Mouse (Mus musculus): ENCODE data around the gene Ctsd. TPM values are rescaled to one million over a fixed set of nuclear protein-coding genes. Genes with fewer than 3 reads are reported as not detected.

The Ctsd gene
- 176 and 189 TPM in 2 replicates for polyA plus RNA-seq (2014; fragmentation: Nextera tagmentation; extraction: Ambion mirVana)

DNA sequence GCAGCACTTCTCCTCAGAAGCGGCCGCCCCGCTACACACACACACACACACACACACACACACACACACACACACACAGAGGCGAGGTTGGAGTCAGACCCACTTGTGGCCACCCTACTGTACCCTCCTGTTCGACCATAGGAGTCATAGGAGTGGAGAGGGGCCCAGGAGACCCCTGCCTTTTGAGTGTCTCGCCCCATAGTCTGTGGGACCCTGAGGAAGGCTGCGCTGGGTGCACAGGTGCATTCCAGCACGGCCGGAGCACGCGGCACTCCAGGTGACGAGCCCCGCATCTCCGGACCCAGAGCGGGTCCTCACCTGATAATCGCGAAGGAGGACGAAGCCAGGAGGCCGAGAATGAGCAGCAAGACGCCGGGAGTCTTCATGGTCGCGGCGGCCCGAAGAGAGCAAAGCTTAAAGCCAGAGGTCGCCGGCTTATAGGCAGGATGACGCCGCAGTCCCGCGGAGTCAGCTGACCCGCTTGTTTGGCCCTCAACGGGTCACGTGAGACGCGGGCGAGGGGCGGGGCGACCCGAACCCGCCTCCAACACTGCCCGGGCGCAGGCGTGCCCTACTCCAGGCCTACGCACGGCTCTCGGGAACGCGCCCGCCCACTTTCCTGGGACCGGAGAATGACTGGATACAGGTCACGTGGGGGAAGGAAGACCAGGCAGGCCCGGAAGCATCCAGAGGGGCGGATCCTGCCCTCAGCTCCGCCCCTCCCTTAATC is at the start of gene Ctsd:
Gene Ctsd, minus strand, starts transcription at position 620 of the 730 bp plus-strand sequence.
- Histone ChIP-seq H3K36me3 (ENCODE audit: control insufficient read depth, insufficient read depth, low read length) (no peaks in the 10 kb centered on the region), H3K27ac (ENCODE audit: low read depth, low read length) (0 out of 2 replicates have a peak within 1 kb of the TSS, but pooled peaks have one; percentile 4), H3K9ac (ENCODE audit: low read length) (peak within 1 kb of the TSS; percentile 75), H3K4me1 (ENCODE audit: control insufficient read depth, insufficient read depth, low read length) (peaks cover 8% of the 10 kb centered on the region; the same call in 1 of the 2 replicates), H3K27me3 (ENCODE audit: control insufficient read depth, insufficient read depth, low read length) (no peaks in the 10 kb centered on the region), H3K4me3 (ENCODE audit: low read depth, low read length) (peak within 1 kb of the TSS; percentile 68), H3K4me2 (ENCODE audit: low read depth) (peak within 1 kb of the TSS; percentile 87), H3K9me3 (ENCODE audit: control insufficient read depth, low read length) (no peaks in the 10 kb centered on the region)
- DNase-seq (ENCODE audit: low spot score) (peak; percentile 99), ATAC-seq (ENCODE audit: insufficient read depth, low FRiP score, low TSS enrichment) (peak; percentile 97)
- WGBS: under 1% methylated on average over 55 of the region's 55 CpGs

- no peak for ATAC-seq (ENCODE audit: insufficient read depth, low FRiP score, low TSS enrichment)
- H3K27me3 ChIP-seq (ENCODE audit: control insufficient read depth, insufficient read depth, low read length): no peaks in the 10 kb centered on the region
These were observed 49.5 kb upstream of the Ctsd start for GRCm38 (mm10) chr7:142437324-142437723.

DNA sequence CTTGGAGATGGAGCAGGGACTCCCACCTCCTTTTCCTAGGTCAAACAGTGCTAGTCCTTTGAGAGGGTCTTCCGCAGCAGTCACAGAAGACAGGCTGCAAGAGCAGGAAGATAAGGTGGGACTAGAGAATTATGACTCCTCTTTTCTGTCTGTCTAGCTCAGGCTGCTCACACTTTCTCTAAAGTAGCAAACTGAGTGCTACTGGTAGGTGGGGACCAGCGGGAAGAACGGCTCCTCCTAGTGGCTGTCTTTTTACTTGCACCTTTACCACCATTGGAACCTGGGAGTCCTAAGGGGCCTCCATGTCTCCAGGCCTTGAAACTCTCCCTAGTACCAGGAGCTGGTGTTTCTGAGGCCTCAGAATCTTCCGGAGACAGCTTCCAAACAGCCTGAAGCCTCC is 47.7 kb upstream of the Ctsd start:
- ATAC-seq (ENCODE audit: insufficient read depth, low FRiP score, low TSS enrichment) (no peak), DNase-seq (ENCODE audit: low spot score) (peak; percentile 71)
- Histone ChIP-seq H3K4me2 (ENCODE audit: low read depth) (no peak overlapping the region), H3K27me3 (ENCODE audit: control insufficient read depth, insufficient read depth, low read length) (no peaks in the 10 kb centered on the region), H3K4me3 (ENCODE audit: low read depth, low read length) (no peak overlapping the region), H3K9me3 (ENCODE audit: control insufficient read depth, low read length) (no peaks in the 10 kb centered on the region), H3K4me1 (ENCODE audit: control insufficient read depth, insufficient read depth, low read length) (no peaks in the 10 kb centered on the region), H3K9ac (ENCODE audit: low read length) (no peak overlapping the region), H3K36me3 (ENCODE audit: control insufficient read depth, insufficient read depth, low read length) (no peaks in the 10 kb centered on the region), H3K27ac (ENCODE audit: low read depth, low read length) (no peak overlapping the region)
- WGBS: 26% methylated on average over 4 of the region's 4 CpGs

More at GRCm38 (mm10) chr7:142437324-142437723, 49.5 kb upstream of the Ctsd start:
- Histone ChIP-seq H3K4me1 (ENCODE audit: control insufficient read depth, insufficient read depth, low read length) (no peaks in the 10 kb centered on the region), H3K4me2 (ENCODE audit: low read depth) (no peak overlapping the region), H3K9me3 (ENCODE audit: control insufficient read depth, low read length) (no peaks in the 10 kb centered on the region), H3K4me3 (ENCODE audit: low read depth, low read length) (no peak overlapping the region), H3K27ac (ENCODE audit: low read depth, low read length) (no peak overlapping the region), H3K36me3 (ENCODE audit: control insufficient read depth, insufficient read depth, low read length) (no peaks in the 10 kb centered on the region), H3K9ac (ENCODE audit: low read length) (no peak overlapping the region)
- WGBS: 86% methylated on average over 5 of the region's 5 CpGs
- no peak for DNase-seq (ENCODE audit: low spot score)

DNA sequence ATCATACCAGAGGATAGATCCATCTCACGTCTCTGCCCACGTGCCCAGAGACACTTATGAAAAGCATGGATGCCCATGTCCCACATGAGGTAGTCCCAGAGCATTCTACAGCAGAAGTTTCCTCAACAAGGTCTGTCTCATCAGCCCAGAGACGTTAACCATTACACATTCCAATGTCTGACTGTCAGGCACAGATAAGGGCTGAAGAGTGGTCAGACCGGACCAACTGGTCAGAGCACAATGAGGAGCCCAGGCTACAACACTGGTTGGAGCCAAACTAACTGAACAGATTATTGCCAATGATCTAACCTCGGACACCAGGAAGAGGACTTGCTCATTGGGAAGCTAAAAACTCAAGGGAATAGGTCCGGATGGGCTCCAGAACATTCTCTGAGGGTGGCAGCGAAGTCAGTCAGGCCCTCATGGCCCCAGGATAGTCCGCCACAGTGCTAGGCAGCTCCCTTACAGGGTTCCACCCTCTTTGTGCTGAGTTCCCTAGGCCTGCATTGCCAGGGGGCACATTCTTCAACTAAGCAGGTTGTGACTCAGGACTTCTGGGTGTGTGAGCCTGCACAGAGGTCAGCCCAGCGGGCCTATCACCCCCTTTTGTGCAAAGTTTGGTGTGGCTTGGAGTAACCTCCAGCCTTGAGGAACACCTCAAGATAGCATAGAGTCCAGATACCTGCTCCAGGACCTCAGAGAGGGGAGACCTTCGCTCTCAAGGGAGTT is 46.5 kb upstream of the Ctsd start, which contains the start of gene Syt8:
Gene Syt8, plus strand, starts transcription at position 714 of the 729 bp plus-strand sequence.
- Histone ChIP-seq H3K4me3 (ENCODE audit: low read depth, low read length) (no peak within 1 kb of the TSS), H3K36me3 (ENCODE audit: control insufficient read depth, insufficient read depth, low read length) (no peaks in the 10 kb centered on the region), H3K27me3 (ENCODE audit: control insufficient read depth, insufficient read depth, low read length) (no peaks in the 10 kb centered on the region), H3K4me2 (ENCODE audit: low read depth) (no peak within 1 kb of the TSS), H3K27ac (ENCODE audit: low read depth, low read length) (0 out of 2 replicates have a peak within 1 kb of the TSS, but pooled peaks have one; percentile 14), H3K4me1 (ENCODE audit: control insufficient read depth, insufficient read depth, low read length) (no peaks in the 10 kb centered on the region), H3K9me3 (ENCODE audit: control insufficient read depth, low read length) (no peaks in the 10 kb centered on the region), H3K9ac (ENCODE audit: low read length) (peak within 1 kb of the TSS; percentile 29; the same call in 1 of the 2 replicates)
- 86% methylated on average over 10 of the region's 10 CpGs for whole genome bisulfite sequencing
- ATAC-seq (ENCODE audit: insufficient read depth, low FRiP score, low TSS enrichment): no peak
- DNase-seq (ENCODE audit: low spot score): no peak

DNA sequence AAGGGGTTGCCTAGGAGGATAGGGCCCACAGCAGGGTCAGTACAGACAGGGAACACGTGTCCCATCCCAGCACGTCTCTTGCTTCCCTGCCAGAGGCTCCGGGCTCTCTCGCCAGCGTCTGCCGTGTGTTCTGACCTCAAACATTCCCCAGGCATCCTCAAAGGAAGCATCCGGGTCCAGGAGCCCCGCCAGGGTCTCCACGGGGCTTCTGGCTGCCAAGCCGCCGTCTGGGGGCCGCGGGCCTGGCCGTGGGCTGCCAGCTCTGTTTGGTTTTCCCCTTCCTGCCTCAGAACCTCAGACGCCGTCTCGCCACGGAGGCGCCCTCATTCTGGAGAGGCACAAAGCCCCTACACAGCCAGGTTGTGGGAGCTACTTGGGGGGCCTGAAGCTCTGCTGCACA is 45.8 kb upstream of the Ctsd start:
- 0 out of 2 replicates have a peak overlapping the region, but pooled peaks have one; percentile 14 for H3K27ac ChIP-seq (ENCODE audit: low read depth, low read length)
- ATAC-seq (ENCODE audit: insufficient read depth, low FRiP score, low TSS enrichment): no peak
- H3K36me3 ChIP-seq (ENCODE audit: control insufficient read depth, insufficient read depth, low read length): no peaks in the 10 kb centered on the region
- peak overlapping the region; percentile 29; the same call in 1 of the 2 replicates for H3K9ac ChIP-seq (ENCODE audit: low read length)
- no peak overlapping the region for H3K4me2 ChIP-seq (ENCODE audit: low read depth)
- DNase-seq (ENCODE audit: low spot score): no peak
- H3K4me3 ChIP-seq (ENCODE audit: low read depth, low read length): no peak overlapping the region
- 49% methylated on average over 18 of the region's 19 CpGs for WGBS
- H3K4me1 ChIP-seq (ENCODE audit: control insufficient read depth, insufficient read depth, low read length): no peaks in the 10 kb centered on the region
- no peaks in the 10 kb centered on the region for H3K27me3 ChIP-seq (ENCODE audit: control insufficient read depth, insufficient read depth, low read length)
- no peaks in the 10 kb centered on the region for H3K9me3 ChIP-seq (ENCODE audit: control insufficient read depth, low read length)

DNA sequence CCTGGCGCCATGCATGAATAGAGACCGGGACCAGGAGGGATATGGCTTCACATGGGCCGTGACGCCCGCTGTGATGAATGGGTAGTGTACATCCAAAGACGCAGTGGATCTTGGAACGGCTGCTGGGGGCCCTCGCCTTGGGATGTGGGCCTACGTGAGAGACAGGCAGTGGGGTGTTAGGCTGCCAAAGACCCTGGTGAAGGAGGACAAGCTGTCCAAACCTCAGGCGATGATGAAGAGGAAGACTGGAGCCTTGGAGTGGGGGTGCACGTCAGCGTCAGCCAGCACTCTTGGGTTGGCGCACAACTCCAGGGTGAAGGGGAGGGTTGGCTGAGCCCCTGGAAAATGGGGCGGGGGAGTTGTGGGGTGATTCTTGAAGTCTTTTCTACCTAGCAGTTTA is 43.3 kb upstream of the Ctsd start:
- H3K4me2 ChIP-seq (ENCODE audit: low read depth): no peak overlapping the region
- no peaks in the 10 kb centered on the region for H3K4me1 ChIP-seq (ENCODE audit: control insufficient read depth, insufficient read depth, low read length)
- no peak overlapping the region for H3K27ac ChIP-seq (ENCODE audit: low read depth, low read length)
- ATAC-seq (ENCODE audit: insufficient read depth, low FRiP score, low TSS enrichment) (no peak), DNase-seq (ENCODE audit: low spot score) (no peak)
- no peak overlapping the region for H3K9ac ChIP-seq (ENCODE audit: low read length)
- no peak overlapping the region for H3K4me3 ChIP-seq (ENCODE audit: low read depth, low read length)
- no peaks in the 10 kb centered on the region for H3K9me3 ChIP-seq (ENCODE audit: control insufficient read depth, low read length)
- WGBS: 89% methylated on average over 14 of the region's 14 CpGs
- no peaks in the 10 kb centered on the region for H3K36me3 ChIP-seq (ENCODE audit: control insufficient read depth, insufficient read depth, low read length)
- H3K27me3 ChIP-seq (ENCODE audit: control insufficient read depth, insufficient read depth, low read length): no peaks in the 10 kb centered on the region

DNA sequence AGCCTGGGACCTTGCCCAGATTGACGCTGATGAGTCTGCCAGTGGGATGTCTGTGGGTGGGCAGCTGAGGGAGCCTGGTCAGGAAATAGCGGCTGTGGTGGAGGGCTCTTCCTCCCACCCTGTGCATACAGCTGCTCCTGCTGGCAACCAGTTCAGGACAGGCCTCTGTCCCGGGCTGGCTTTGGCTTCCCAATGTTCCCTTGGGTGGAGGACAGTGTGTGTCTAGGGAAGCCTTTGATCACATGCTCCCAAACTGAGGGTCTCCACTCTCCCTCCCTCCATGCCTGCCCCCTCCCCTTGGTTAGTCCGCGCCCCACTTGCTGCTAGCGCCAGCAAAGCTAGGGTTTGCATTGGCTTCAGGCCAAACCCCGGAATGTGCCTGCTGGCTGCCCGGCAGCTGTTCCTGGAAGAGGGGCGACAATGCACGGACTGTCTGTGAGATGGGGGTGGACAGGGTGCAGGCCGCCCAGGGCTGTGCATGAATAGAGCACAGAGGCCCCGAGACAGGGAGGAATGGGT is 42.4 kb upstream of the Ctsd start:
- Histone ChIP-seq H3K9ac (ENCODE audit: low read length) (no peak overlapping the region), H3K4me3 (ENCODE audit: low read depth, low read length) (no peak overlapping the region), H3K4me1 (ENCODE audit: control insufficient read depth, insufficient read depth, low read length) (no peaks in the 10 kb centered on the region), H3K9me3 (ENCODE audit: control insufficient read depth, low read length) (no peaks in the 10 kb centered on the region), H3K36me3 (ENCODE audit: control insufficient read depth, insufficient read depth, low read length) (no peaks in the 10 kb centered on the region), H3K27me3 (ENCODE audit: control insufficient read depth, insufficient read depth, low read length) (no peaks in the 10 kb centered on the region), H3K4me2 (ENCODE audit: low read depth) (no peak overlapping the region), H3K27ac (ENCODE audit: low read depth, low read length) (no peak overlapping the region)
- 69% methylated on average over 12 of the region's 12 CpGs for WGBS
- DNase-seq (ENCODE audit: low spot score) (peak; percentile 52), ATAC-seq (ENCODE audit: insufficient read depth, low FRiP score, low TSS enrichment) (no peak)

DNA sequence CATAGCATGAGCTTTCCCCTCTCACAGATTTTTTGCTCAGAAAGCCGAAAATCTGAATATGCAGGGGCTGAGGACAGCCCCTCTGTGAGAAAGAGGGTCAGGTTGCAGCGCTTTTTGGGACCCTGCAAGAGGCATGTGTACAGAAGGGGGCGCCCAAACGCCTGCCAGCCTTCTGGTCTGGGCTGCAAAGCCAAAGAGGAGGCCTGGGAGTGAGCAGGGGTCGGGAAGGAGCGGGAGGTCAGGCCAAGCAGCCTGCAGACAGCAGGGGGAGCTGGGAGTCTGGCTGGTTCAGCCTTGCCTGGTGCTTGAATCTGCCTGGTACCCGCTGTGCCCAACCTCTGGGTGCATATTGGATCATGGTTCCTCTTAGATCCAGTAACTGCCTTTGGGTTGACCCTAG is 40.4 kb upstream of the Ctsd start:
- Histone ChIP-seq H3K9ac (ENCODE audit: low read length) (no peak overlapping the region), H3K36me3 (ENCODE audit: control insufficient read depth, insufficient read depth, low read length) (no peaks in the 10 kb centered on the region), H3K27me3 (ENCODE audit: control insufficient read depth, insufficient read depth, low read length) (no peaks in the 10 kb centered on the region), H3K4me2 (ENCODE audit: low read depth) (no peak overlapping the region), H3K4me3 (ENCODE audit: low read depth, low read length) (no peak overlapping the region), H3K4me1 (ENCODE audit: control insufficient read depth, insufficient read depth, low read length) (no peaks in the 10 kb centered on the region), H3K9me3 (ENCODE audit: control insufficient read depth, low read length) (no peaks in the 10 kb centered on the region), H3K27ac (ENCODE audit: low read depth, low read length) (no peak overlapping the region)
- ATAC-seq (ENCODE audit: insufficient read depth, low FRiP score, low TSS enrichment) (no peak), DNase-seq (ENCODE audit: low spot score) (peak; percentile 77)
- WGBS: 1% methylated on average over 7 of the region's 7 CpGs
